Mouse (Mus musculus) heart, postnatal 0 days (tissue): Measurements from ENCODE around the gene Ppip5k1. TPM values are rescaled to one million over a fixed set of nuclear protein-coding genes. Genes with fewer than 3 reads are reported as not detected.

Source experiments
- ATAC-seq: fragments of 200-750 bp; cut with Nextera tagmentation; 2 replicates; pipeline ENCODE4 v1.8.0; 2017; ENCODE audit warnings: low read depth, moderate number of reproducible peaks, moderate library complexity; ENCODE audit not compliant: insufficient read depth
- DNase-seq: peaks from one replicate; pipeline ENCODE4 v3.0.0-alpha.2; 2016; ENCODE audit warnings: low spot score
- H3K27ac ChIP-seq: fragments of 300-500 bp; sonication (generic); 2 replicates; pipeline ENCODE4 v1.5.1; 2014; ENCODE audit warnings: low read depth, mild to moderate bottlenecking
- H3K27me3 ChIP-seq: fragments of 300-500 bp; sonication (generic); 2 replicates; pipeline ENCODE4 v1.6.1; 2014; ENCODE audit warnings: low read length, mixed read lengths; ENCODE audit not compliant: control insufficient read depth, insufficient read depth
- H3K36me3 ChIP-seq: fragments of 300-500 bp; sonication (generic); replicated peaks from 2 replicates; pipeline ENCODE4 v1.6.1; 2014; ENCODE audit warnings: low read length, mixed read lengths; ENCODE audit not compliant: control insufficient read depth, insufficient read depth
- H3K4me1 ChIP-seq: fragments of 300-500 bp; sonication (generic); 2 replicates; pipeline ENCODE4 v1.6.1; 2014; ENCODE audit warnings: antibody characterized with exemption; ENCODE audit not compliant: control insufficient read depth, insufficient read depth
- H3K4me2 ChIP-seq: fragments of 300-500 bp; sonication (generic); 2 replicates; pipeline ENCODE4 v1.6.1; 2014; ENCODE audit warnings: low read depth, mild to moderate bottlenecking, low read length, moderate library complexity
- H3K4me3 ChIP-seq: fragments of 300-500 bp; sonication (generic); 2 replicates; pipeline ENCODE4 v1.5.1; 2014; ENCODE audit warnings: low read depth, low read length
- H3K9ac ChIP-seq: fragments of 300-500 bp; sonication (generic); replicated peaks from 2 replicates; pipeline ENCODE4 v1.6.1; 2014; ENCODE audit warnings: low read depth, low read length, mixed read lengths
- H3K9me3 ChIP-seq: fragments of 300-500 bp; sonication (generic); replicated peaks from 2 replicates; pipeline ENCODE4 v1.6.1; 2016; ENCODE audit warnings: low read length; ENCODE audit not compliant: control insufficient read depth
- CTCF ChIP-seq: IDR thresholded peaks from 2 replicates; pipeline ENCODE4 v1.5.1; 2016; ENCODE audit warnings: antibody characterized with exemption, control low read depth, low read depth
- EP300 ChIP-seq: IDR thresholded peaks from 2 replicates; pipeline ENCODE4 v1.6.1; 2016; ENCODE audit warnings: antibody characterized with exemption, low read depth
- WGBS: fragments of 180-500 bp; shearing (Covaris S2); extraction: QIAGEN DNeasy Blood & Tissue Kit; methylation state at CpG from one replicate; pipeline ENCODE4 v1.1.7; 2014; 5-methylcytosine and 5-hydroxymethylcytosine counted together
- polyA plus RNA-seq: library from polyadenylated mRNA; unstranded; fragments of >200 nt; fragmentation: Nextera tagmentation; extraction: Ambion mirVana; gene quantifications from 2 replicates; pipeline ENCODE4 v1.2.1, GENCODE M21; 2015
- total RNA-seq: library from RNA; depleted of rRNA; stranded (reverse); fragments of >200 nt; gene quantifications from 2 replicates; pipeline ENCODE4 v1.2.3, GENCODE M21; 2014; ENCODE audit warnings: low replicate concordance

The Ppip5k1 gene
- total and polyA plus RNA-seq, 2 experiments from 2014 or later: 5.2 to 9.0 TPM

- DNase-seq: peak; percentile 84
- H3K4me1 ChIP-seq: peaks cover 26% of the 10 kb centered on the region
Observed at GRCm38 (mm10) chr2:121294182-121294581, 61.0 kb downstream of the Ppip5k1 start.

GRCm38 (mm10) chr2:121292316-121293013, 62.7 kb downstream of the Ppip5k1 start:
- TF ChIP-seq EP300 (no peak), CTCF (no peak)
- Histone ChIP-seq H3K9ac (no peak overlapping the region), H3K4me2 (no peak overlapping the region), H3K27ac (no peak overlapping the region), H3K27me3 (peaks cover 10% of the 10 kb centered on the region), H3K4me3 (no peak overlapping the region), H3K9me3 (no peaks in the 10 kb centered on the region), H3K4me1 (peaks cover 36% of the 10 kb centered on the region), H3K36me3 (no peaks in the 10 kb centered on the region)
- no peak for DNase-seq
- ATAC-seq: no peak
- WGBS: 67% methylated on average over 5 of the region's 5 CpGs

More at GRCm38 (mm10) chr2:121294182-121294581, 61.0 kb downstream of the Ppip5k1 start:
- TF ChIP-seq EP300 (no peak), CTCF (no peak)
- Histone ChIP-seq H3K36me3 (peaks cover under 1% of the 10 kb centered on the region; the same call in 1 of the 2 replicates), H3K4me3 (peak overlapping the region; percentile 54), H3K4me2 (peak overlapping the region; percentile 79), H3K9me3 (no peaks in the 10 kb centered on the region), H3K27me3 (peaks cover 10% of the 10 kb centered on the region), H3K27ac (peak overlapping the region; percentile 94), H3K9ac (peak overlapping the region; percentile 57)
- peak; percentile 75 for ATAC-seq
- 4% methylated on average over 4 of the region's 4 CpGs for WGBS

GRCm38 (mm10) chr2:121289730-121290540, 65.3 kb downstream of the Ppip5k1 start:
- DNase-seq (no peak), ATAC-seq (no peak)
- Histone ChIP-seq H3K4me2 (peak overlapping the region; percentile 88), H3K27ac (no peak overlapping the region), H3K36me3 (no peaks in the 10 kb centered on the region), H3K9ac (peak overlapping the region; percentile 31; the same call in 1 of the 2 replicates), H3K4me3 (peak overlapping the region; percentile 66), H3K27me3 (peaks cover 10% of the 10 kb centered on the region), H3K4me1 (peaks cover 25% of the 10 kb centered on the region), H3K9me3 (no peaks in the 10 kb centered on the region)
- WGBS: 6% methylated on average over 36 of the region's 36 CpGs
- TF ChIP-seq CTCF: peak; percentile 51
- no peak for TF ChIP-seq EP300

- Histone ChIP-seq H3K36me3 (no peaks in the 10 kb centered on the region), H3K4me2 (peak within 1 kb of the TSS; percentile 88), H3K27ac (peak within 1 kb of the TSS; percentile 70), H3K9me3 (no peaks in the 10 kb centered on the region), H3K4me1 (peaks cover 19% of the 10 kb centered on the region), H3K9ac (peak within 1 kb of the TSS; percentile 31; the same call in 1 of the 2 replicates), H3K27me3 (peaks cover 10% of the 10 kb centered on the region), H3K4me3 (peak within 1 kb of the TSS; percentile 66)
- WGBS: under 1% methylated on average over 47 of the region's 48 CpGs
- peak; percentile 90 for ATAC-seq
- no peak for TF ChIP-seq CTCF
- TF ChIP-seq EP300: no peak
- DNase-seq: peak; percentile 91
Observed at GRCm38 (mm10) chr2:121288901-121289729, 66.1 kb downstream of the Ppip5k1 start, which contains the start of gene Map1a. TSS of gene Map1a (plus strand) at chr2:121289600.

GRCm38 (mm10) chr2:121287850-121288249, 67.3 kb downstream of the Ppip5k1 start:
- no peaks in the 10 kb centered on the region for H3K9me3 ChIP-seq
- no peak overlapping the region for H3K4me3 ChIP-seq
- H3K27me3 ChIP-seq: peaks cover 10% of the 10 kb centered on the region
- H3K9ac ChIP-seq: no peak overlapping the region
- DNase-seq (no peak), ATAC-seq (no peak)
- H3K4me1 ChIP-seq: peaks cover 10% of the 10 kb centered on the region; the same call in 1 of the 2 replicates
- no peaks in the 10 kb centered on the region for H3K36me3 ChIP-seq
- TF ChIP-seq CTCF (no peak), EP300 (no peak)
- no peak overlapping the region for H3K4me2 ChIP-seq
- H3K27ac ChIP-seq: no peak overlapping the region
- 75% methylated on average over 2 of the region's 2 CpGs for WGBS
